Mouse (Mus musculus) stomach, postnatal 0 days (tissue): Measurements from ENCODE around the gene Wdr91.

ENCODE experiments used
- CTCF ChIP-seq: IDR thresholded peaks from 2 replicates; pipeline ENCODE4 v1.5.1; 2016; ENCODE audit warnings: antibody characterized with exemption, low read depth, mild to moderate bottlenecking, moderate library complexity
- EP300 ChIP-seq: optimal IDR thresholded peaks from 2 replicates; pipeline ENCODE3; 2016; ENCODE audit warnings: antibody characterized with exemption

GRCm38 (mm10) chr6:34955862-34956241, 45.2 kb upstream of the Wdr91 start:
- no peak for TF ChIP-seq CTCF
- TF ChIP-seq EP300 = no peak
